Mouse (Mus musculus) embryonic facial prominence, embryonic 15.5 days (tissue): ENCODE measurements around the gene Calhm3. TPM values are rescaled to one million over a fixed set of nuclear protein-coding genes. Genes with fewer than 3 reads are reported as not detected.

ENCODE experiments used
- ATAC-seq: fragments of 200-750 bp; cut with Nextera tagmentation; 2 replicates; pipeline ENCODE4 v1.8.0; 2017; ENCODE audit warnings: low read depth, moderate TSS enrichment; ENCODE audit not compliant: insufficient number of reproducible peaks, low FRiP score, low TSS enrichment
- H3K27ac ChIP-seq: fragments of 300-500 bp; sonication (generic); replicated peaks from 2 replicates; pipeline ENCODE4 v1.5.1; 2015; ENCODE audit warnings: mild to moderate bottlenecking, inconsistent platforms
- H3K27me3 ChIP-seq: fragments of 300-500 bp; sonication (generic); 2 replicates; pipeline ENCODE4 v1.6.1; 2015; ENCODE audit warnings: inconsistent platforms
- H3K36me3 ChIP-seq: fragments of 300-500 bp; sonication (generic); 2 replicates; pipeline ENCODE4 v1.6.1; 2015; ENCODE audit warnings: mild to moderate bottlenecking, inconsistent platforms
- H3K4me1 ChIP-seq: fragments of 300-500 bp; sonication (generic); 2 replicates; pipeline ENCODE4 v1.6.1; 2015; ENCODE audit warnings: inconsistent platforms
- H3K4me2 ChIP-seq: fragments of 300-500 bp; sonication (generic); replicated peaks from 2 replicates; pipeline ENCODE4 v1.6.1; 2015; ENCODE audit warnings: mild to moderate bottlenecking, inconsistent platforms
- H3K4me3 ChIP-seq: fragments of 300-500 bp; sonication (generic); replicated peaks from 2 replicates; pipeline ENCODE4 v1.5.1; 2015; ENCODE audit warnings: mild to moderate bottlenecking, inconsistent platforms
- H3K9ac ChIP-seq: fragments of 300-500 bp; sonication (generic); 2 replicates; pipeline ENCODE4 v1.6.1; 2015; ENCODE audit warnings: inconsistent platforms
- H3K9me3 ChIP-seq: fragments of 300-500 bp; sonication (generic); replicated peaks from 2 replicates; pipeline ENCODE4 v1.6.1; 2016; ENCODE audit warnings: inconsistent platforms
- WGBS: fragments of 180-500 bp; shearing (Covaris S2); methylation state at CpG from one replicate; pipeline ENCODE4 v1.1.7; 2015; 5-methylcytosine and 5-hydroxymethylcytosine counted together
- polyA plus RNA-seq: library from polyadenylated mRNA; unstranded; fragments of >200 nt; fragmentation: Nextera tagmentation; extraction: Ambion mirVana; gene quantifications from 2 replicates; pipeline ENCODE4 v1.2.1, GENCODE M21; 2015

The Calhm3 gene
- polyA plus RNA-seq, 1 experiment from 2014 or later, result not detected

DNA sequence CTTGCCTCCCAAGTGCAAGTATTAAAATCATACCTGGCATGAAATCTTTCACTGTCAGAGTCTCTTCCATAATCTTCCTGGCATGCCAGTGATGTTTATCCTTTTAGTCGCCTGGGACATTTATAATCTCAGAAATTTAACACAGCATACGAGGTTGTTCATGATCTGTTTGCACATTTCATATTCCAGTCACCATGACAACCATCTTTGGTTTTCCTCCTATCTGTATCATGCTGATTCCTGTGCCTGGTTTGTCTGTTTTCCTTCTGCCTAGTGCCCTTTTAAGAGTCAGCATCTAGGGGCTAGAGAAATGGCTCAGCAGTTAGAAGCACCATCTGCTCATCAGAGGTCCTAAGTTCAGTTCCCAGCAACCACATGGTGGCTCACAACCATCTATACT is 38.9 kb downstream of the Calhm3 start:
- Histone ChIP-seq H3K4me3 (no peak overlapping the region), H3K36me3 (peaks cover 77% of the 10 kb centered on the region), H3K27ac (no peak overlapping the region), H3K4me2 (no peak overlapping the region), H3K4me1 (no peaks in the 10 kb centered on the region), H3K9ac (no peak overlapping the region), H3K9me3 (no peaks in the 10 kb centered on the region), H3K27me3 (no peaks in the 10 kb centered on the region)
- WGBS, result 78% methylated on average over 2 of the region's 2 CpGs
- ATAC-seq, result no peak

DNA sequence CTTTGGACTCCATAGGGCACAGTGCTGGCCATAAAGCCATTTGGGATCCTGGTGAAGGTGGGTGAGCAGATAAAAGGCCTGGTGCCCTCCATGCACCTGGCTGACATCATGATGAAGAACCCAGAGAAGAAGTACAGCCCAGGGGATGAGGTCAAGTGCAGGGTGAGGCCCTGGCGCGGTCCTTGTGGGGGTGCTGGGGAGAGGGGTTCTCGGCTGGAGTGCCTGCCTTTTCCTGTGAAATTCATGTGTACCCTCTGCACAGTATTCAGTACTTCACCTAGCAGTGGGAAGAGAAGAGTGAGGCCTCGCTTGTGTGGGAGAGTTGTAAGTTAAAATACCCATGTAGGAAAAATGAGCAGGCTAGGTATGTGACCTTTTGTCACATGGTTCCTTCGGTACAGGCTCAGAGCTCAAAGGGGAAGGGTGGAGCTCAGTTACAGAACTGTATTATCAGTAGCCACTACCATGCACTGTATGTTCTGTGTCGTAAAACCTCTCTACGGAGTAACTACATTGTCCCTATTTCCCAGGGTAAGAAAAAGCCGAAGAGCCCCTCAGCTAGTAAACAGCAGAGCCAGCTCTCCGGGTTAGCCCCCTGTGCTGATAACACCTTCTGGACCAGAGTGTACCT is 52.8 kb downstream of the Calhm3 start:
- ATAC-seq, result no peak
- Histone ChIP-seq H3K27ac (no peak overlapping the region), H3K36me3 (peaks cover 99% of the 10 kb centered on the region), H3K27me3 (no peaks in the 10 kb centered on the region), H3K9ac (no peak overlapping the region), H3K9me3 (no peaks in the 10 kb centered on the region), H3K4me3 (no peak overlapping the region), H3K4me1 (no peaks in the 10 kb centered on the region), H3K4me2 (no peak overlapping the region)
- 92% methylated on average over 9 of the region's 9 CpGs for WGBS

Other genes starting within 250 kb of the Calhm3 start
- 5.9 and 7.6 TPM in 2 replicates for gene Ina, start 143.1 kb downstream of the Calhm3 start, polyA plus RNA-seq
- gene Nt5c2, start 142.6 kb downstream of the Calhm3 start, polyA plus RNA-seq, result 64.9 and 73.4 TPM in 2 replicates
- 17.4 and 17.8 TPM in 2 replicates for gene Pcgf6, start 106.9 kb downstream of the Calhm3 start, polyA plus RNA-seq
- 4.8 TPM in 2 replicates for gene Taf5, start 90.0 kb downstream of the Calhm3 start, polyA plus RNA-seq
- gene Usmg5, start 67.1 kb downstream of the Calhm3 start, polyA plus RNA-seq, result 1,091 and 1,212 TPM in 2 replicates
- gene Pdcd11, start 67.0 kb downstream of the Calhm3 start, polyA plus RNA-seq, result 8.3 and 10.3 TPM in 2 replicates
- 11.9 and 13.4 TPM in 2 replicates for gene Calhm2, start 19.5 kb downstream of the Calhm3 start, polyA plus RNA-seq
- not detected in 2 replicates for gene Calhm1, start 13.5 kb downstream of the Calhm3 start, polyA plus RNA-seq
- 8.0 and 9.0 TPM in 2 replicates for gene Neurl1a, start 21.1 kb upstream of the Calhm3 start, polyA plus RNA-seq